Mouse (Mus musculus) CD4-positive, CD25-positive, alpha-beta regulatory T cell, adult 4 months (primary cell): ENCODE measurements at regions not wholly inside any gene's neighbourhood (a gene's known extent, or its start where the extent isn't known, plus 50 kb on each side); places are given as distances from the start of the nearest gene placed in this dataset.

Experiments
- ATAC-seq: one replicate; pipeline ENCODE4 v1.8.0; 2017

DNA sequence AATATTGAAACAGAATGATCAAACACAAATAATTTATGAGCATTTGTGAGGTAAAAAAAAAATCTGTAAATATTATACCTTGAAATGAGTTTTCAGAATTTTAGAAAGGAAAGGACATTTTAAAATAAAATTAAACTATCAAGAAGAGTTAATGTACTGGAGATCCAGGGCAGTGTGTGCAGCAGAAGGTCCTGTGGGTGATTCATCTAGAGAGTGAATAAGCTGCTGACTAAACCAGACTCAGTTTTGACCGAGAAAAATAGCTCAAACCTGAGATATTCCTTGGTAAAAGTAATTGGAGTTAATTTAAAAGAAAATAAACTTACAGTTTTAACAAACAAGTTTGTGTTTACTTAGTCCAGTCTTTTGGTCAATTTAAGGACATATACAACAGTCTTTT lies 1118.6 kb upstream of the Celf2 start:
- no peak for ATAC-seq

GRCm38 (mm10) chr2:8628485-8629208 lies 1119.3 kb upstream of the Celf2 start:
- no peak for ATAC-seq

GRCm38 (mm10) chr2:8638082-8638481 lies 1128.7 kb upstream of the Celf2 start:
- ATAC-seq, result no peak

- no peak for ATAC-seq
These were observed 1129.9 kb upstream of the Celf2 start for GRCm38 (mm10) chr2:8639282-8639681.

DNA sequence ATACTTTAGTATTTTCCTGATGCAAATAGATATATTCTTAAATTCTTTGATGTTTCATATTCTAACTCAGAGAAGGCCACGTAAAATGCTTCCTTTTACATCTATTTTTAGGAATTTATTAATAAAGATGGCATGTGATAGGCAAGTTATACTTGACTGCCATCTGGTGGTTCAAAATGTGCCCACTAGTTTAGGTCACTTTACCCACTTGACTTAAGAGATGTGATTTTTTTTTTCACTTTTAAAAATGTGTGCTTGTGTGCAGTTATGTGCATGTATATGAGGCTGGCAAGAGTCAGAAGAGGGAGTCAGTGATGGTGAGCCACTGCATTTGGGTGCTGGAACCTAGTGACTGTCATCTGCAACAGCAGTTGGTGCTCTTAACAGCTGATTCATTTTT lies 1136.1 kb upstream of the Celf2 start:
- no peak for ATAC-seq

- ATAC-seq, result no peak
These were observed 1151.2 kb upstream of the Celf2 start for GRCm38 (mm10) chr2:8660544-8660943.

DNA sequence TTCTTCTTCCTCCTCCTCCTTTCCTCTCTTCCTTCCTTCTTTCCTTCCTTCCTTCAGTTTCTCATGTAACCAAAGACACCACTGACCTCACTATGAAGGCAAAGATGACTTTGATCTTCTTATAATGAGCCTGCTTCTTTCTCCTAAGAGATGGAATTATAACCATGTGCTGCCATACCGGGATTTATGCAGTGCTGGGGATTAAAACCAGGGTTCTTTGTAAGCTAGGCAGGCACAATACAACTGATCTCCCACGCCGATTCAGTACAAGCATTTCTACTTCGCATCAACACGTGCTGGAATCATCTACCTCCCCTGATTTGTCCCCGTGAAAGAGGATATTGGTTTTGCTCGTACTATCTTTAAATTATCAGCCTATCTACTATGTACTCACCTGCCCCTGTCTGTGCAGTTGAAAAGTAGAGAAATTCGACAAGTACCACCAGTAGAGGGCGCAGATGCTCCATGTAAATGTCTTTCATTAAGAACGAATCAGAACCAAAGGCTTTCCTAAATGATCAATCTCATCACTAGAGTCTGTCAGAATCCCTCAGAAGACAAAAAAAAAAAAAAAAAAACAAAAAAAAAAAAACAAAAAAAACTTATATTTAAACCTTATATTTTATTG lies 1164.5 kb upstream of the Celf2 start:
- ATAC-seq, result peak; percentile 77

- no peak for ATAC-seq
These were observed 1166.2 kb upstream of the Celf2 start for GRCm38 (mm10) chr2:8675537-8675936.

GRCm38 (mm10) chr2:8676546-8676945 lies 1167.2 kb upstream of the Celf2 start:
- ATAC-seq, result peak; percentile 56

- no peak for ATAC-seq
These were observed 1181.7 kb upstream of the Celf2 start for GRCm38 (mm10) chr2:8690846-8691643.

DNA sequence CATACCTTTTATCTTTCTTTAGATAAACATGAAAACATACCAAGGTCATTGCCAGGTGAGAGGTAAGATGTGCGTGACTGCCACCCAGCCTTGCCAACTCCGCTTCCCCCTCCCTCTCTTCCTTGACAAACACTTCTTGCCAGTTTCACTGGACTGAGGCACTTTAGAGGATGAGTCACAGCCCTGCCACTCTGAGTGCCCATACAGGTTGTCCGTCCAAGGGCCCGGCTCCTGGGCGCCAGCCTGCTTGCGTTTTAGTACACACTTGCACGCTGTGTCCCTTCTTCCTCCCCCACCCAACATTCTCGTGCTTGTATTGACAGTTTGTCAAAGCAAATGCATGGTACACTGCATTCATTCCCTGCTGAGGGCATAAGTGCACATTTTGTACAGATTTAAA lies 1151.7 kb upstream of the 4930412O13Rik start:
- ATAC-seq, result no peak

GRCm38 (mm10) chr2:8754142-8754541 lies 1126.9 kb upstream of the 4930412O13Rik start:
- ATAC-seq, result peak; percentile 92

- ATAC-seq, result no peak
These were observed 1124.5 kb upstream of the 4930412O13Rik start for GRCm38 (mm10) chr2:8756546-8756945.

- no peak for ATAC-seq
These were observed 1110.4 kb upstream of the 4930412O13Rik start for GRCm38 (mm10) chr2:8770636-8771035.

- no peak for ATAC-seq
These were observed 1099.7 kb upstream of the 4930412O13Rik start for GRCm38 (mm10) chr2:8781152-8781935.

DNA sequence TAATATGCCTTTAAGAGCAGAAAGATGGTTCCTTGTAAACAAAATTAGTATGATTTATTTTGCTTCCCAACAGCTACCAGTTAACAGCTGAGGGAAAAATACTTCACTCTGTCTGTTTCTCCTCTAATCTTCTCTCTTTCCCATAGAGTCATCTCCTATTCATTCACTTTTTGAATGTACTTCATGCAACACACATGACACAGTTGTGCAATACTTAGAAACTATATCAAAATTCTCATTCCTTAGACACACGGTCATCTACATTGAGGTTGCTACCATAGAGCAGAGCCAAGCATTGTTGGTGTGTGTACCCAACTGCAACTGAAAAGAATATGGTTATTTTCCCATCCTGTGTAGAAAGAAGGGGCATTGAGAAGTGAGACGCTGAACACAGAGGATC lies 1098.8 kb upstream of the 4930412O13Rik start:
- no peak for ATAC-seq

DNA sequence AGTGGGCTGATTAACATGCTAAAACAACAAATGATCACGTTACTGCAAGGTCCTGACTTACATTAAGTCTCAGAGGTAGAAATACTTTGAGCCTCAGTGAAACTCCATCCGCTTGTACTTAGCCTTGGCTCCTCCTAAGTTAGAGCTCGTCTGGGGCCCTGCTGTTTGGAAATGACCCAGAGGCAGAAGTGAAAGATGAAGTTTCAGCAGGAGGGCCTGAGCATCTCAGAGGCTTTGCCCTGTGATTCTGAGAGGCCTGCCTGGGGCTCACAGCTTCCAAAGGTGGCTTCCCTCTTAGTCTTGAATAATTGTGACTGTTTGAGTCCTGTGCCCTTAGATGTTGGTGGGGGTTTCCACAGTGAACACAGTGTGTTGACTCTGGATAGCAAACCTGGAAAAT lies 1079.0 kb upstream of the 4930412O13Rik start:
- ATAC-seq, result no peak

DNA sequence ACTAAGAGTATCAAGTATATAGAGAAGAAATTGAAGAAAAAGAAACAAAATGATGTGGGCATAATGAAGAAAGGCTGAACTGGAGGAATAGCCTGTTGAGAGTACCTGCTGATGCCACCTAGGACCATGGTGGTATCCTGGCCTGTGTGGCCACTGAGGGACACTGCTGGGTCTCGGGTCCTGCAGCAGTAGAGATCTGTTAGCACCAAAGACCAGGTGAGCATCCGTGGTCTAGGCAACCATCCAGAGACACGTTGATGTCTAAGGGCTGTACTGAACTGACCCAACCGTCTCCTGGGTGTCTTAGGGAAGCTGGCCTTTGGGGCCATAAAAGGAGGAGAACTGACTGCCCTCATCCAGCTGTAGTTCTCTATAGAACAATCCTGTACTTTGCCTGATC lies 1071.4 kb upstream of the 4930412O13Rik start:
- ATAC-seq, result no peak

- ATAC-seq, result no peak
These were observed 1062.9 kb upstream of the 4930412O13Rik start for GRCm38 (mm10) chr2:8818127-8818526.

- no peak for ATAC-seq
These were observed 1055.6 kb upstream of the 4930412O13Rik start for GRCm38 (mm10) chr2:8825406-8825805.
